Mouse (Mus musculus): ENCODE results near the gene Fgr. TPM values are rescaled to one million over a fixed set of nuclear protein-coding genes. Genes with fewer than 3 reads are reported as not detected.

The Fgr gene
- polyA plus RNA-seq, 1 experiment from 2014 or later, result 0.23 TPM

GRCm38 (mm10) chr4:132975791-132976190 lies 1.9 kb downstream of the Fgr start:
- ATAC-seq (ENCODE audit: low FRiP score), result no peak
- H3K4me3 ChIP-seq (replicated peaks), result no peak overlapping the region
- no peaks in the 10 kb centered on the region for H3K36me3 ChIP-seq
- 48% methylated on average over 3 of the region's 3 CpGs for WGBS
- peaks cover 32% of the 10 kb centered on the region for H3K27me3 ChIP-seq (replicated peaks)
- H3K9me3 ChIP-seq (replicated peaks), result no peaks in the 10 kb centered on the region
- no peak overlapping the region for H3K9ac ChIP-seq (replicated peaks)
- H3K4me2 ChIP-seq, result no peak overlapping the region
- no peak overlapping the region for H3K27ac ChIP-seq (replicated peaks)
- H3K4me1 ChIP-seq, result peaks cover 25% of the 10 kb centered on the region

GRCm38 (mm10) chr4:132976729-132977128 lies 2.8 kb downstream of the Fgr start:
- peaks cover 32% of the 10 kb centered on the region for H3K27me3 ChIP-seq (replicated peaks)
- no peak for ATAC-seq (ENCODE audit: low FRiP score)
- no peak overlapping the region for H3K4me2 ChIP-seq

GRCm38 (mm10) chr4:132977597-132977996 lies 3.7 kb downstream of the Fgr start:
- no peaks in the 10 kb centered on the region for H3K9me3 ChIP-seq (replicated peaks)
- ATAC-seq (ENCODE audit: low FRiP score), result no peak
- H3K27ac ChIP-seq (replicated peaks), result no peak overlapping the region
- no peaks in the 10 kb centered on the region for H3K36me3 ChIP-seq
- H3K27me3 ChIP-seq (replicated peaks), result peaks cover 32% of the 10 kb centered on the region
- H3K4me2 ChIP-seq, result no peak overlapping the region
- no peak overlapping the region for H3K4me3 ChIP-seq (replicated peaks)
- no peak overlapping the region for H3K9ac ChIP-seq (replicated peaks)
- H3K4me1 ChIP-seq, result peaks cover 33% of the 10 kb centered on the region
- WGBS, result 56% methylated on average over 5 of the region's 5 CpGs

More at GRCm38 (mm10) chr4:132976729-132977128, 2.8 kb downstream of the Fgr start:
- Histone ChIP-seq H3K9me3 (replicated peaks) (no peaks in the 10 kb centered on the region), H3K9ac (replicated peaks) (no peak overlapping the region), H3K4me1 (peaks cover 32% of the 10 kb centered on the region), H3K4me3 (replicated peaks) (no peak overlapping the region), H3K36me3 (no peaks in the 10 kb centered on the region), H3K27ac (replicated peaks) (no peak overlapping the region)
- WGBS, result 85% methylated on average over 6 of the region's 6 CpGs

GRCm38 (mm10) chr4:132979186-132979585 lies 5.3 kb downstream of the Fgr start:
- H3K27ac ChIP-seq (replicated peaks), result no peak overlapping the region
- H3K4me2 ChIP-seq, result no peak overlapping the region
- WGBS, result 44% methylated on average over 2 of the region's 2 CpGs
- no peaks in the 10 kb centered on the region for H3K36me3 ChIP-seq
- ATAC-seq (ENCODE audit: low FRiP score), result no peak
- no peaks in the 10 kb centered on the region for H3K9me3 ChIP-seq (replicated peaks)
- no peak overlapping the region for H3K9ac ChIP-seq (replicated peaks)
- peaks cover 18% of the 10 kb centered on the region for H3K27me3 ChIP-seq (replicated peaks)
- H3K4me1 ChIP-seq, result peaks cover 32% of the 10 kb centered on the region
- no peak overlapping the region for H3K4me3 ChIP-seq (replicated peaks)

GRCm38 (mm10) chr4:132981621-132982020 lies 7.7 kb downstream of the Fgr start:
- Histone ChIP-seq H3K4me3 (replicated peaks) (no peak overlapping the region), H3K27me3 (replicated peaks) (peaks cover 4% of the 10 kb centered on the region; the same call in 1 of the 2 replicates), H3K4me1 (peaks cover 16% of the 10 kb centered on the region), H3K4me2 (no peak overlapping the region), H3K9ac (replicated peaks) (no peak overlapping the region), H3K36me3 (no peaks in the 10 kb centered on the region), H3K9me3 (replicated peaks) (no peaks in the 10 kb centered on the region), H3K27ac (replicated peaks) (no peak overlapping the region)
- 75% methylated on average over 6 of the region's 6 CpGs for WGBS
- ATAC-seq (ENCODE audit: low FRiP score), result no peak

- Histone ChIP-seq H3K9ac (replicated peaks) (no peak overlapping the region), H3K4me1 (peaks cover 16% of the 10 kb centered on the region), H3K27me3 (replicated peaks) (no peaks in the 10 kb centered on the region), H3K27ac (replicated peaks) (0 out of 2 replicates have a peak overlapping the region, but pooled peaks have one; percentile 9), H3K4me3 (replicated peaks) (no peak overlapping the region), H3K9me3 (replicated peaks) (no peaks in the 10 kb centered on the region), H3K36me3 (no peaks in the 10 kb centered on the region), H3K4me2 (no peak overlapping the region)
- ATAC-seq (ENCODE audit: low FRiP score), result no peak
- 74% methylated on average over 6 of the region's 6 CpGs for whole genome bisulfite sequencing
Measured at GRCm38 (mm10) chr4:132982999-132983398, 9.1 kb downstream of the Fgr start.

GRCm38 (mm10) chr4:132983664-132984512 lies 10.0 kb downstream of the Fgr start:
- Histone ChIP-seq H3K4me1 (peaks cover 16% of the 10 kb centered on the region), H3K36me3 (no peaks in the 10 kb centered on the region), H3K4me2 (no peak overlapping the region), H3K4me3 (replicated peaks) (no peak overlapping the region), H3K9ac (replicated peaks) (no peak overlapping the region), H3K27me3 (replicated peaks) (no peaks in the 10 kb centered on the region), H3K27ac (replicated peaks) (peak overlapping the region; percentile 74), H3K9me3 (replicated peaks) (no peaks in the 10 kb centered on the region)
- ATAC-seq (ENCODE audit: low FRiP score), result 0 out of 2 replicates have a peak, but pooled peaks have one; percentile 21
- 50% methylated on average over 6 of the region's 7 CpGs for whole genome bisulfite sequencing

GRCm38 (mm10) chr4:132988581-132989355 lies 14.9 kb downstream of the Fgr start:
- Histone ChIP-seq H3K9ac (replicated peaks) (no peak overlapping the region), H3K4me1 (peaks cover 5% of the 10 kb centered on the region), H3K27me3 (replicated peaks) (no peaks in the 10 kb centered on the region), H3K36me3 (no peaks in the 10 kb centered on the region), H3K9me3 (replicated peaks) (no peaks in the 10 kb centered on the region), H3K4me2 (no peak overlapping the region), H3K4me3 (replicated peaks) (no peak overlapping the region), H3K27ac (replicated peaks) (no peak overlapping the region)
- ATAC-seq (ENCODE audit: low FRiP score), result no peak
- WGBS, result 87% methylated on average over 6 of the region's 6 CpGs

GRCm38 (mm10) chr4:132993553-132993952 lies 19.7 kb downstream of the Fgr start:
- no peak overlapping the region for H3K4me2 ChIP-seq
- no peak for ATAC-seq (ENCODE audit: low FRiP score)
- no peak overlapping the region for H3K4me3 ChIP-seq (replicated peaks)
- WGBS, result 64% methylated on average over 4 of the region's 4 CpGs
- no peaks in the 10 kb centered on the region for H3K9me3 ChIP-seq (replicated peaks)
- no peak overlapping the region for H3K9ac ChIP-seq (replicated peaks)
- no peaks in the 10 kb centered on the region for H3K27me3 ChIP-seq (replicated peaks)
- H3K36me3 ChIP-seq, result no peaks in the 10 kb centered on the region
- no peaks in the 10 kb centered on the region for H3K4me1 ChIP-seq
- H3K27ac ChIP-seq (replicated peaks), result no peak overlapping the region

GRCm38 (mm10) chr4:132997469-132998237 lies 23.8 kb downstream of the Fgr start:
- peaks cover under 1% of the 10 kb centered on the region; the same call in 1 of the 2 replicates for H3K4me1 ChIP-seq
- 54% methylated on average over 13 of the region's 14 CpGs for WGBS
- H3K27me3 ChIP-seq (replicated peaks), result no peaks in the 10 kb centered on the region
- H3K27ac ChIP-seq (replicated peaks), result no peak overlapping the region
- no peak overlapping the region for H3K9ac ChIP-seq (replicated peaks)
- no peak for ATAC-seq (ENCODE audit: low FRiP score)
- H3K4me3 ChIP-seq (replicated peaks), result no peak overlapping the region
- no peaks in the 10 kb centered on the region for H3K9me3 ChIP-seq (replicated peaks)
- no peaks in the 10 kb centered on the region for H3K36me3 ChIP-seq
- H3K4me2 ChIP-seq, result no peak overlapping the region

GRCm38 (mm10) chr4:133002896-133003295 lies 29.0 kb downstream of the Fgr start:
- H3K27ac ChIP-seq (replicated peaks), result peak overlapping the region; percentile 33; the same call in 1 of the 2 replicates
- WGBS, result 22% methylated on average over 10 of the region's 10 CpGs
- H3K9me3 ChIP-seq (replicated peaks), result no peaks in the 10 kb centered on the region
- peaks cover 14% of the 10 kb centered on the region for H3K4me1 ChIP-seq
- no peak for ATAC-seq (ENCODE audit: low FRiP score)
- no peaks in the 10 kb centered on the region for H3K36me3 ChIP-seq
- no peak overlapping the region for H3K4me3 ChIP-seq (replicated peaks)
- no peak overlapping the region for H3K9ac ChIP-seq (replicated peaks)
- no peaks in the 10 kb centered on the region; the same call in 1 of the 2 replicates for H3K27me3 ChIP-seq (replicated peaks)
- H3K4me2 ChIP-seq, result no peak overlapping the region
